Mouse (Mus musculus) myocyte (in vitro differentiated cells): Measurements from ENCODE around the gene Adamts17.

ENCODE experiments used
- CEBPB ChIP-seq: IDR thresholded peaks from 2 replicates; pipeline ENCODE4 v1.6.1; 2011; ENCODE audit warnings: mild to moderate bottlenecking, moderate library complexity; ENCODE audit not compliant: poor library complexity, insufficient read depth, severe bottlenecking
- MAX ChIP-seq: IDR thresholded peaks from one replicate; pipeline ENCODE4 v1.6.1; 2011; ENCODE audit warnings: low read depth, mild to moderate bottlenecking, control low read depth
- MYOD1 ChIP-seq, 3 experiments: IDR thresholded peaks; one replicate each; pipeline ENCODE4 v1.6.1; 2011; ENCODE audit warnings: control low read depth in 2 of 3, low read depth in 2 of 3, mild to moderate bottlenecking in 2 of 3, moderate library complexity in 1 of 3; ENCODE audit not compliant: insufficient read length in 2 of 3, control insufficient read depth in 1 of 3
- MYOG ChIP-seq, 3 experiments: IDR thresholded peaks; one replicate each; pipeline ENCODE4 v1.6.1; 2011; ENCODE audit warnings: control low read depth in 2 of 3, low read depth in 2 of 3, mild to moderate bottlenecking in 2 of 3; ENCODE audit not compliant: insufficient read length in 2 of 3, control insufficient read depth in 1 of 3, insufficient read depth in 1 of 3
- POLR2A ChIP-seq: IDR thresholded peaks from one replicate; pipeline ENCODE4 v1.6.1; 2011; ENCODE audit warnings: low read depth, mild to moderate bottlenecking, control low read depth, moderate library complexity; ENCODE audit not compliant: insufficient read length
- POLR2AphosphoS2 ChIP-seq: IDR thresholded peaks from one replicate; pipeline ENCODE4 v1.6.1; 2011; ENCODE audit warnings: low read depth, control low read depth; ENCODE audit not compliant: insufficient read length
- TCF3 ChIP-seq: IDR thresholded peaks from one replicate; pipeline ENCODE4 v1.6.1; 2011; ENCODE audit warnings: low read depth, control low read depth; ENCODE audit not compliant: insufficient read length
- USF1 ChIP-seq: IDR thresholded peaks from one replicate; pipeline ENCODE4 v1.6.1; 2011; ENCODE audit warnings: low read depth, mild to moderate bottlenecking, control low read depth, moderate library complexity

- TF ChIP-seq POLR2A = no peak
- TF ChIP-seq USF1 = no peak
- TF ChIP-seq POLR2AphosphoS2 = no peak
- TF ChIP-seq CEBPB = no peak
- TF ChIP-seq MYOD1 (IDR thresholded peaks at IDR 0.05; ENCODE audit: control insufficient read depth in 1 of 3, insufficient read length in 2 of 3, low read depth in 2 of 3) = no peak
- no peak for TF ChIP-seq MYOG (IDR thresholded peaks at IDR 0.05; ENCODE audit: control insufficient read depth in 1 of 3, insufficient read depth in 1 of 3, insufficient read length in 2 of 3, low read depth in 2 of 3)
- TF ChIP-seq TCF3 = no peak
- no peak for TF ChIP-seq MAX
Measured at GRCm38 (mm10) chr7:66857610-66858009, 18.1 kb downstream of the Adamts17 start.
